Mouse (Mus musculus) naive thymus-derived CD4-positive, alpha-beta T cell, adult 5 months (primary cell): ENCODE results near the gene Tas2r138. TPM values are rescaled to one million over a fixed set of nuclear protein-coding genes. Genes with fewer than 3 reads are reported as not detected.

Experiments
- polyA plus RNA-seq: library from polyadenylated mRNA; unstranded; fragments of 100-300 nt; shearing (Covaris generic); gene quantifications from one replicate; pipeline ENCODE4 v1.2.1, GENCODE M21; 2017

Gene Tas2r138
- polyA plus RNA-seq = not detected

DNA sequence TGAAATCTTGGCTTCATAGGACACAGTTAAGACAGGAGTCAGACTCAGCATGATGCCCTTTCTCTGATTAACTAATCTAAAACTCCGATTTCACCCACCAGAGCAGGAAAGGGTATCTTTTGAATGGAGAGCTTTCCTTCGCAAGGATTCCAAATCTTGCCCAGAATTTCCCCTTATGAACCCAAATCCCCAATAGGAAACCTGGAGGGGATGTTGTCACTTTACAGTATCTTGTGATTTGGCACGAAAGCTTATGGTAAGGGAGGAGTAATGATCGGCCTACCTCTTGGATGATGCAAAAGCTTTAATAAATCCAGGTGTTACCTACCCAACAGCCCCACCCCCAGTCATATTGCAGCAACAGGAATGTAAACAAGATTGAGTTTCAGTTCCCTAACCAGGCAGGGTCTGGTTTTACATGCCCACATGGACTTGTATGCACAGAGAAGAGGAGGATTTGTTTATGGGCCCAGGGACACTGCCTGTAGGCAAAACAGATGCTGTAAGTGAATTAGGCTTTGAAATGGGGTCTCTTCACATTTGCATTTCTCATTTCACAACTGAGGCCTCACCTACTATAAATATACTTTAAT, at the start of gene Tas2r138:
Tas2r138 (minus strand) TSS at position 51 of the 593 bp plus-strand sequence.

DNA sequence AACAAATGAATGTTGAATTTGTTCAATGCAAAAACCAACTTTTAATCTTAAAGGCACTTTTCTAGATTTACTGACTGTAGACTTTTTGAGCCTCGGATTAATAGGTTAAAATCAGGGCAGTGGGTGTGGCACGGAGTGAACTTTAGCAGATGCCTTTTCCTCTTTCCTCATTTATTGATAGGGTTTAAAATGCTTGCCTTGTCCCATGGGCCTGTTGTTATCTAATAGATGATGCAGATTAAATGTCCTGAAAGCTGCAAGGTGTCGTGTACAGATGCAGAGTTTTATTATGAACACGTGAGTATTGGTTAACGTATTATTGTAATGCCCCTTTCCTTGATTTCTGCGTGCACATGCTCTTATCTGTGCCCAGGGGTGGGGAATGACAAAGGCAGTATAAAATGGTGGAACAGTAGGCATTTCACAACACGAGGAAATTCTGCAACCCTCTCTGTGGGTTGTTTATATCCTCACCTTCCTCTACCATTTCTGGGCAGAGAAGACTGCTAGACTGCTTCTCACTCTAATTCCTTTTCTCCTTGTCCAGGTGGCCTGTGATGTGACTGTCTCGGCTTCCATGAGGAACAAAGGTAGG, 15.4 kb upstream of the Tas2r138 start, which contains the start of gene Mgam:
Mgam (plus strand) TSS at position 426 of the 595 bp plus-strand sequence.

DNA sequence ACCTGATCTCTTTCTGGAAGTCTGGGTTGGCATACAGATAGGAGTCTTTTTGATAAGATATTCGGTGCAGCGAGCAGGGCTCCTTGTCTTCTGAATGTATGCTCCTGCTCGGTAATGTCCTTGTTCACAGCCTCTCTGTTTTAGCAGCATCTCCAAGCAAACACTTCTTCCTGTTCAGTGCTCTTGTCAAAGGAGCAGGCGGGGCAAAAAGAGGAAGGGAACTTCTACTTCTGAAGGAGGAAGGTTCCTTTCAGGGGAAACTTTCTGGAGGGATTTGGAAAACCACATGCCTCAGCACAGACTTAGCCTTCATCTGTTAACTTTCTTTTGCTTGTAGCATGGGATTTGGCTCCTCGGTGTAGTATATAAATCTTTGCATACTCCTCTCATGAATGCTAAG, 27.5 kb downstream of the Tas2r138 start, which contains the start of gene Clec5a:
Clec5a (minus strand) TSS at position 177 of the 400 bp plus-strand sequence.

DNA sequence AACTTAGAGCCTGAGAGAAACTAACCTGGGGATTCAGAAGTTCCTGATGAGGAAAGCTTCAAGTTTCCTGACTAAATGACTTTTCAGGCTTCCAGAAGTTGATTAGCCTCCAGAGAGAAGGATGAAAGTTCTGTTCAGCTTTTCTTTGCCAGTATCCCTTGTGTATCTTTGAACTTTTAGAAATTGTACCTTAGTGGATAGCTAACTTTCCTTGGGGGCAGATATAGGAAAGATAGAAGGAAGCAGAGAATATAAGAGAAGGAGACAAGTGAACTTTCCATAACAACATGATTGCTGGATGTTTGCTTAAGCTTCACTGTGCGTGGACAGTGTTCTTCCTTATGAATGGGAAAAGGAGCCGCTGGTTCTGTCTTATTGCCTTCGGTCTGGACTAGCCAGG, 43.9 kb downstream of the Tas2r138 start, which contains the start of gene Olfr460:
Olfr460 (plus strand) TSS at position 301 of the 400 bp plus-strand sequence.

Other genes with a start within 250 kb of the Tas2r138 start
- gene E330009J07Rik, start 177.2 kb downstream of the Tas2r138 start, polyA plus RNA-seq = 32.2 TPM
- not detected for gene Wee2, start 174.2 kb downstream of the Tas2r138 start, polyA plus RNA-seq
- 67.7 TPM for gene Ssbp1, start 142.0 kb downstream of the Tas2r138 start, polyA plus RNA-seq
- not detected for gene Tas2r137, start 122.1 kb downstream of the Tas2r138 start, polyA plus RNA-seq
- gene Tas2r108, start 119.8 kb downstream of the Tas2r138 start, polyA plus RNA-seq = not detected
- not detected for gene Prss37, start 93.8 kb downstream of the Tas2r138 start, polyA plus RNA-seq
- gene Olfr461, start 58.3 kb downstream of the Tas2r138 start, polyA plus RNA-seq = not detected
- gene Olfr460, start 43.8 kb downstream of the Tas2r138 start, polyA plus RNA-seq = not detected
- not detected for gene Clec5a, start 27.5 kb downstream of the Tas2r138 start, polyA plus RNA-seq
- gene Mgam, start 15.5 kb upstream of the Tas2r138 start, polyA plus RNA-seq = 0.15 TPM